Mouse (Mus musculus) liver, postnatal 0 days (tissue): ENCODE data around the gene Cycs. TPM values are rescaled to one million over a fixed set of nuclear protein-coding genes. Genes with fewer than 3 reads are reported as not detected.

Experiments
- ATAC-seq: fragments of 200-750 bp; cut with Nextera tagmentation; 2 replicates; pipeline ENCODE4 v1.8.0; 2017; ENCODE audit warnings: mild to moderate bottlenecking, moderate library complexity
- DNase-seq: peaks from one replicate; pipeline ENCODE4 v3.0.0-alpha.2; 2016
- H3K27ac ChIP-seq: fragments of 300-500 bp; sonication (generic); 2 replicates; pipeline ENCODE4 v1.5.1; 2014; ENCODE audit warnings: antibody characterized with exemption, moderate library complexity, mild to moderate bottlenecking, low read depth
- H3K27me3 ChIP-seq: fragments of 300-500 bp; sonication (generic); 2 replicates; pipeline ENCODE4 v1.6.1; 2014; ENCODE audit warnings: low read length, control low read depth, mixed read lengths; ENCODE audit not compliant: insufficient read depth
- H3K36me3 ChIP-seq: fragments of 300-500 bp; sonication (generic); replicated peaks from 2 replicates; pipeline ENCODE4 v1.6.1; 2014; ENCODE audit warnings: mild to moderate bottlenecking, control low read depth, low read length, moderate library complexity, mixed read lengths; ENCODE audit not compliant: insufficient read depth
- H3K4me1 ChIP-seq: fragments of 300-500 bp; sonication (generic); 2 replicates; pipeline ENCODE4 v1.6.1; 2014; ENCODE audit warnings: antibody characterized with exemption, mild to moderate bottlenecking, control low read depth; ENCODE audit not compliant: insufficient read depth
- H3K4me2 ChIP-seq: fragments of 300-500 bp; sonication (generic); 2 replicates; pipeline ENCODE4 v1.6.1; 2014; ENCODE audit warnings: low read depth, mild to moderate bottlenecking, low read length, moderate library complexity, mixed read lengths
- H3K4me3 ChIP-seq: fragments of 300-500 bp; sonication (generic); 2 replicates; pipeline ENCODE4 v1.5.1; 2014; ENCODE audit warnings: low read depth, low read length
- H3K9ac ChIP-seq: fragments of 300-500 bp; sonication (generic); replicated peaks from 2 replicates; pipeline ENCODE4 v1.6.1; 2014; ENCODE audit warnings: mild to moderate bottlenecking, moderate library complexity
- H3K9me3 ChIP-seq: fragments of 300-500 bp; sonication (generic); 2 replicates; pipeline ENCODE4 v1.6.1; 2016; ENCODE audit warnings: mild to moderate bottlenecking, control low read depth, low read length, mixed read lengths
- CTCF ChIP-seq: sonication (generic); IDR thresholded peaks from 2 replicates; pipeline ENCODE4 v1.5.1; 2016; ENCODE audit warnings: antibody characterized with exemption, low read depth
- EP300 ChIP-seq: IDR thresholded peaks from 2 replicates; pipeline ENCODE4 v1.6.1; 2016; ENCODE audit warnings: antibody characterized with exemption, low read depth, mild to moderate bottlenecking
- WGBS: fragments of 180-500 bp; shearing (Covaris S2); extraction: QIAGEN DNeasy Blood & Tissue Kit; methylation state at CpG from one replicate; pipeline ENCODE4 v1.1.7; 2014; ENCODE audit not compliant: insufficient replicate concordance; 5-methylcytosine and 5-hydroxymethylcytosine counted together
- polyA plus RNA-seq: library from polyadenylated mRNA; unstranded; fragments of >200 nt; fragmentation: Nextera tagmentation; extraction: Ambion mirVana; gene quantifications from 2 replicates; pipeline ENCODE4 v1.2.1, GENCODE M21; 2015

The Cycs gene
- polyA plus RNA-seq, 1 experiment from 2014 or later: 73.2 TPM

DNA sequence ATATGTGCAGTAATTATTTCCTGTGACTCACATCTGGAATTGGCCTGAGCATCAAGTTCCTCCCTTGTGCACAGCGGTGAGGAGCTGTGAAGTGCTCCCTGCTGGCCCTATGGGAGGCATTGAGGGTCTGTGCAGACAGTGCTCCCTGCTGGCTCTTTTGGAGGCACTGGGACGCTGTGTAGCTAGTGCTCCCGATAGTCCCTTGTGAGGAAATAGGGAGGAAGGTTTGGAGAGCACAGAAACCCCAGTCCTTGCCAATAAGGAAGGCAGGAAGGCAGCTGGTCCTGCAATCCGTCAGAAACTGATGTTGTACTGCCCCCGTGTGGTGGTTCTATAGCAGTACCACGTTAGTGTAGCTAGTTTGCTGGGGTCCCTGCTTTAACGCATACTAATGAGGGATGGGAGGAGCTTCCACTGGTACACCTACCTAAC is 29.9 kb downstream of the Cycs start:
- no peaks in the 10 kb centered on the region for H3K9me3 ChIP-seq
- no peak overlapping the region for H3K4me2 ChIP-seq
- no peak overlapping the region for H3K27ac ChIP-seq
- WGBS: 7% methylated on average over 7 of the region's 7 CpGs
- no peak overlapping the region for H3K9ac ChIP-seq
- 0 out of 2 replicates have a peak, but pooled peaks have one; percentile 43 for ATAC-seq
- DNase-seq: peak; percentile 81
- H3K36me3 ChIP-seq: no peaks in the 10 kb centered on the region
- H3K4me1 ChIP-seq: no peaks in the 10 kb centered on the region
- no peaks in the 10 kb centered on the region for H3K27me3 ChIP-seq
- H3K4me3 ChIP-seq: no peak overlapping the region
- TF ChIP-seq EP300: no peak
- TF ChIP-seq CTCF: peak; percentile 90

DNA sequence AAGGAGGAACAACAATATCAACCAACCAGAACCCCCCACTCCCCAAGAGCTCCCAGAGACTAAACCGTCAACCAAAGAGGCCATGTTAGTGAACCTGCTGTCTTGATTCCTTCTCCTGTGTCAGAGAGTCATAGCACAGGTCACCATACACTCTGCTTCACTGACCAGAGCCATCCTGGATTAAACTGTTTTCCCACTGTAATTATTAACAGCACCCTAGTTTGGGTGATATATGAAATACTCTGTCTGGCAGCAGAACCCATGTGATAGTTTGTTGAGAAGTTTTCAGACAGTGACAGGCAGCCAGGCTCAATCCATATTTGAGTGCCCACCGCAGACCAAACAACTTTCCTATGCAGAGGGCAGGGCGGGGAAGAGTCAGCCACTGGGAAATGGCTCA is 31.0 kb downstream of the Cycs start:
- no peaks in the 10 kb centered on the region for H3K36me3 ChIP-seq
- no peak overlapping the region for H3K4me3 ChIP-seq
- ATAC-seq: no peak
- no peaks in the 10 kb centered on the region for H3K4me1 ChIP-seq
- no peak overlapping the region for H3K4me2 ChIP-seq
- H3K27me3 ChIP-seq: no peaks in the 10 kb centered on the region
- H3K9me3 ChIP-seq: no peaks in the 10 kb centered on the region
- TF ChIP-seq CTCF (no peak), EP300 (no peak)
- DNase-seq: no peak
- H3K9ac ChIP-seq: no peak overlapping the region
- H3K27ac ChIP-seq: no peak overlapping the region
- WGBS: 91% methylated on average over 3 of the region's 3 CpGs

DNA sequence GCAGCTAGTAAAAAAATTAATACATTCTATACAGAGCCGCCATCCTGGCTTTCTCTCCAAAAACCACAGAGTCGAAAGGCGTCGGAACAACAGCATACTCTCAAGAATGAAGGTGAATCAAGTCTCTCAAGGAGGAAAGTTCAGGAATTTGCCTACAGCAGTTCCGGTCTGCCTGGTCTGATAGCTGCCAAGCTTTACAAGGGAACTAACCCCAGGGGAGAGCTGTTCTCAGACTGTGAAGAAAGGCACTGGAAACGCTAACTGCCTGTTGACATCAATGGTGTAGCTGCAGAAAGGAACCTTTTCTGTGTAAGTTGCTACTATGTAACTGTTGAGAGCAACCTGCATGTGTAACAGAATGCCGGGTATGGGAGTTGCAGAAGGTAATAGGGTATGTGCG is 34.4 kb downstream of the Cycs start:
- H3K9me3 ChIP-seq: no peaks in the 10 kb centered on the region
- no peak overlapping the region for H3K4me2 ChIP-seq
- no peak overlapping the region for H3K27ac ChIP-seq
- no peaks in the 10 kb centered on the region for H3K36me3 ChIP-seq
- DNase-seq (no peak), ATAC-seq (no peak)
- no peaks in the 10 kb centered on the region for H3K4me1 ChIP-seq
- H3K9ac ChIP-seq: no peak overlapping the region
- H3K4me3 ChIP-seq: no peak overlapping the region
- 82% methylated on average over 8 of the region's 8 CpGs for WGBS
- no peak for TF ChIP-seq EP300
- TF ChIP-seq CTCF: no peak
- 0 out of 2 replicates have a peak, but pooled peaks cover 3% of the 10 kb centered on the region for H3K27me3 ChIP-seq

DNA sequence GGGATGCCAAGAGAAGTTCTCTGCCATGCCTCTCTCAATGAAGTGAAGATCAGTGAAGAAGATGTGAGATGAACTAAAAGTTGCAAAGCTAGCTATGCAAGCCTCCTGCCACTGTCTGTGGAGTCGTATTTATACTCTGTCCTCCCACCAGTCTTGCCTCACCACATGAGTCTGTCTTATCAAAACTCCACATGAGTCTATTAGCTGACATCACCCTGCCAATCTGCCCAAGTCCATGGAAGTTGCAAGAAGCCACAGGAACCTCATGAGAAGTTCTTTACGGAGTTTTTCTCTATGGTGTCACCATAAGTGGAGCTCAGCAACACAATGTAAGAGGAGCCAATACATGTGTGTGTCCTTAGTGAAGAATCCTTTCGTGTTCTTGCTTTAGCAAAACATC is 35.3 kb downstream of the Cycs start:
- Histone ChIP-seq H3K9ac (no peak overlapping the region), H3K4me3 (no peak overlapping the region), H3K9me3 (no peaks in the 10 kb centered on the region), H3K27me3 (0 out of 2 replicates have a peak, but pooled peaks cover 3% of the 10 kb centered on the region), H3K36me3 (no peaks in the 10 kb centered on the region), H3K4me2 (no peak overlapping the region), H3K27ac (no peak overlapping the region), H3K4me1 (no peaks in the 10 kb centered on the region)
- WGBS: 61% methylated on average over 3 of the region's 3 CpGs
- DNase-seq (no peak), ATAC-seq (no peak)
- no peak for TF ChIP-seq CTCF
- no peak for TF ChIP-seq EP300

DNA sequence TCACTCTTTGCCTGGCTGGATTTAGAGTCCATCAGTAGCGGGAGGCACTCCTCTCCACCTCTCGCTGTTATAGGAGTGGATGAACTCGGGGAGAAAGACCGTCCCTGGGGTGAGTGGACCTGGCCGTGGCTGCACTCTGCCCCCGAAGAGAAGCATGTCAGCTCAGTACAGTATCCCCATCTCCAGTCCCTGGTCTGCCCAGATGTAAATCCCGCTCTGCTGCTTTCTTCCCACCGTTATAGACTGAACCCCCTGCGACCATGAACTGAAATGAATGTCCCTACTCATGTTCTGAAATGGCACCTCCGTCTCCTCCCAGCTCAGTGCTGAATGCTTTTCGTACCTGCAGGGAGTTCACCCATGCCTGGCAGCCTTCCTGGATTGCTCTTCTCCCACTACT is 37.1 kb downstream of the Cycs start:
- Histone ChIP-seq H3K36me3 (no peaks in the 10 kb centered on the region), H3K4me3 (no peak overlapping the region), H3K4me2 (no peak overlapping the region), H3K9ac (no peak overlapping the region), H3K9me3 (no peaks in the 10 kb centered on the region), H3K27me3 (0 out of 2 replicates have a peak, but pooled peaks cover 3% of the 10 kb centered on the region), H3K27ac (no peak overlapping the region), H3K4me1 (no peaks in the 10 kb centered on the region)
- no peak for DNase-seq
- no peak for ATAC-seq
- TF ChIP-seq EP300 (no peak), CTCF (no peak)
- 71% methylated on average over 11 of the region's 11 CpGs for WGBS

DNA sequence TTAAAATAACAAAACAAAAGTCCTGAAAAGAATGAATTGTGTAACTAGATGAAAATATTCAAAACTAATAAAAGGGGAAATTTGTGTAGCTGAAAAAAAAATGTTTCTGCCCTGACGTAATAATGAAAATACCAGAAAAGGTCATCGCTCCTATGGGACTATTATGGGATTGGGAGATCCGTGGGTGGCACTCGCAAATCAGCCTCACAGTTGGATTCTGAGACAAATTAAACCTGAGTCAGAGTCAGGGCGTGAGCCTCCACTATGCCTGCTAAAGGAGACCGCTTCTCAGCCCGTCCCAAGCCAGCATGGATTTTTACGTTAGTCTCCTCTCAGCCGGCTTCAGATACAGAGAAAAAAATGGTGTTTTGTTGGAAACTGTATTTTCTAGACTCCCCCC is 38.9 kb downstream of the Cycs start:
- no peak for TF ChIP-seq CTCF
- no peak for TF ChIP-seq EP300
- Histone ChIP-seq H3K4me3 (no peak overlapping the region), H3K9ac (no peak overlapping the region), H3K36me3 (no peaks in the 10 kb centered on the region), H3K4me1 (no peaks in the 10 kb centered on the region), H3K4me2 (no peak overlapping the region), H3K27ac (no peak overlapping the region), H3K9me3 (no peaks in the 10 kb centered on the region), H3K27me3 (0 out of 2 replicates have a peak, but pooled peaks cover 3% of the 10 kb centered on the region)
- DNase-seq (no peak), ATAC-seq (no peak)
- WGBS: 79% methylated on average over 9 of the region's 9 CpGs

DNA sequence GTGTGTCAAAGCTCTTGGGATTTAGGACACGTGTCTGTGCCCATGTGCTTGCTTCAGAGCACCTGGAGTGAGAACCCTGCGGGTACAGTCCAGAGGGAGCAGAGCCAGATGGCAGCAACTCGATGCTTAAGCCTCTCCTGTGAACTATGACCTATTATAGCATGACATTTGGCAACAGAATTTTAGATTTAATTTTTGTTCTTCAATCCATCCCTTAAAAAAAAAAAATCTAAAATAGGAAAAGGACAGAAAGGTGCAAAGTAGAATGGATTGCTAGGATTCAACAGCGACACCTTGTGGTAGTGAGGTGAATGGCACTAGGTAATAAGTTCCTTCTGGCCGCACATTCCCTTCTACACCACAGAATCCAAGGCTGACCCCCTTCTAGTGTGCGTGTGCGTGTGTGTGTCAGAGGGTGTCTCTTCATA is 39.7 kb downstream of the Cycs start:
- WGBS: 26% methylated on average over 7 of the region's 7 CpGs
- H3K27me3 ChIP-seq: 0 out of 2 replicates have a peak, but pooled peaks cover 6% of the 10 kb centered on the region
- DNase-seq (peak; percentile 60), ATAC-seq (no peak)
- H3K9ac ChIP-seq: no peak overlapping the region
- H3K4me3 ChIP-seq: no peak overlapping the region
- no peaks in the 10 kb centered on the region for H3K36me3 ChIP-seq
- no peaks in the 10 kb centered on the region for H3K4me1 ChIP-seq
- TF ChIP-seq EP300 (no peak), CTCF (peak; percentile 93)
- no peak overlapping the region for H3K27ac ChIP-seq
- H3K4me2 ChIP-seq: no peak overlapping the region
- no peaks in the 10 kb centered on the region for H3K9me3 ChIP-seq
